Mouse (Mus musculus) lung, embryonic 16.5 days (tissue): ENCODE measurements around the gene Pin4. TPM values are rescaled to one million over a fixed set of nuclear protein-coding genes. Genes with fewer than 3 reads are reported as not detected.

Experiments used
- ATAC-seq: fragments of 200-750 bp; cut with Nextera tagmentation; 2 replicates; pipeline ENCODE4 v1.8.0; 2017; ENCODE audit warnings: low read depth, mild to moderate bottlenecking, moderate library complexity
- H3K27ac ChIP-seq: fragments of 300-500 bp; sonication (generic); 2 replicates; pipeline ENCODE4 v1.5.1; 2014; ENCODE audit warnings: mild to moderate bottlenecking, control low read depth, low read length
- H3K27me3 ChIP-seq: fragments of 300-500 bp; sonication (generic); 2 replicates; pipeline ENCODE4 v1.6.1; 2014; ENCODE audit warnings: low read depth, low read length, mixed read lengths; ENCODE audit not compliant: control insufficient read depth, insufficient read depth
- H3K36me3 ChIP-seq: fragments of 300-500 bp; sonication (generic); 2 replicates; pipeline ENCODE4 v1.6.1; 2014; ENCODE audit warnings: low read length; ENCODE audit not compliant: control insufficient read depth, insufficient read depth
- H3K4me1 ChIP-seq: fragments of 300-500 bp; sonication (generic); replicated peaks from 2 replicates; pipeline ENCODE4 v1.6.1; 2014; ENCODE audit warnings: low read length, mixed read lengths; ENCODE audit not compliant: control insufficient read depth, insufficient read depth
- H3K4me2 ChIP-seq: fragments of 300-500 bp; sonication (generic); 2 replicates; pipeline ENCODE4 v1.6.1; 2014; ENCODE audit warnings: low read depth, low read length, control low read depth
- H3K4me3 ChIP-seq: fragments of 300-500 bp; sonication (generic); 2 replicates; pipeline ENCODE4 v1.5.1; 2014; ENCODE audit warnings: mild to moderate bottlenecking, low read length, control low read depth
- H3K9ac ChIP-seq: fragments of 300-500 bp; sonication (generic); 2 replicates; pipeline ENCODE4 v1.6.1; 2014; ENCODE audit warnings: low read length, control low read depth
- H3K9me3 ChIP-seq: fragments of 300-500 bp; sonication (generic); 2 replicates; pipeline ENCODE4 v1.6.1; 2016; ENCODE audit warnings: low read length; ENCODE audit not compliant: control insufficient read depth
- WGBS: fragments of 180-500 bp; shearing (Covaris S2); extraction: QIAGEN DNeasy Blood & Tissue Kit; methylation state at CpG from one replicate; pipeline ENCODE4 v1.1.7; 2014; 5-methylcytosine and 5-hydroxymethylcytosine counted together
- polyA plus RNA-seq: library from polyadenylated mRNA; unstranded; fragments of >200 nt; fragmentation: Nextera tagmentation; extraction: Ambion mirVana; gene quantifications from 2 replicates; pipeline ENCODE4 v1.2.1, GENCODE M21; 2015

The Pin4 gene
- polyA plus RNA-seq, 1 experiment from 2014 or later: 66.8 TPM

- H3K27ac ChIP-seq: 0 out of 2 replicates have a peak overlapping the region, but pooled peaks have one; percentile 17
Measured at GRCm38 (mm10) chrX:102166986-102167385, 47.7 kb downstream of the Pin4 start.

GRCm38 (mm10) chrX:102169724-102170123, 50.5 kb downstream of the Pin4 start:
- 80% methylated on average over 1 of the region's 1 CpGs for WGBS

More at GRCm38 (mm10) chrX:102166986-102167385, 47.7 kb downstream of the Pin4 start:
- no peaks in the 10 kb centered on the region for H3K36me3 ChIP-seq
- no peak overlapping the region for H3K4me2 ChIP-seq
- ATAC-seq: peak; percentile 15; the same call in 1 of the 2 replicates
- H3K9me3 ChIP-seq: no peaks in the 10 kb centered on the region
- H3K27me3 ChIP-seq: no peaks in the 10 kb centered on the region
- H3K9ac ChIP-seq: 0 out of 2 replicates have a peak overlapping the region, but pooled peaks have one; percentile 8
- H3K4me1 ChIP-seq: no peaks in the 10 kb centered on the region
- H3K4me3 ChIP-seq: no peak overlapping the region
- 31% methylated on average over 6 of the region's 6 CpGs for WGBS

GRCm38 (mm10) chrX:102170135-102170534, 50.9 kb downstream of the Pin4 start:
- Histone ChIP-seq H3K36me3 (no peaks in the 10 kb centered on the region), H3K9me3 (no peaks in the 10 kb centered on the region), H3K4me3 (no peak overlapping the region), H3K9ac (no peak overlapping the region), H3K4me2 (no peak overlapping the region), H3K27ac (no peak overlapping the region), H3K27me3 (no peaks in the 10 kb centered on the region), H3K4me1 (no peaks in the 10 kb centered on the region)
- WGBS: 50% methylated on average over 3 of the region's 3 CpGs
- no peak for ATAC-seq

More at GRCm38 (mm10) chrX:102169724-102170123, 50.5 kb downstream of the Pin4 start:
- no peak for ATAC-seq
- Histone ChIP-seq H3K4me3 (no peak overlapping the region), H3K4me1 (no peaks in the 10 kb centered on the region), H3K36me3 (no peaks in the 10 kb centered on the region), H3K9me3 (no peaks in the 10 kb centered on the region), H3K9ac (no peak overlapping the region), H3K27me3 (no peaks in the 10 kb centered on the region), H3K27ac (no peak overlapping the region), H3K4me2 (no peak overlapping the region)

GRCm38 (mm10) chrX:102170900-102171299, 51.7 kb downstream of the Pin4 start:
- Histone ChIP-seq H3K27me3 (no peaks in the 10 kb centered on the region), H3K27ac (no peak overlapping the region), H3K9ac (no peak overlapping the region), H3K9me3 (no peaks in the 10 kb centered on the region), H3K4me1 (no peaks in the 10 kb centered on the region), H3K4me2 (no peak overlapping the region), H3K4me3 (no peak overlapping the region), H3K36me3 (no peaks in the 10 kb centered on the region)
- ATAC-seq: no peak
- WGBS: 39% methylated on average over 3 of the region's 3 CpGs

- no peak overlapping the region for H3K9ac ChIP-seq
- no peak overlapping the region for H3K27ac ChIP-seq
- H3K4me3 ChIP-seq: no peak overlapping the region
- WGBS: 51% methylated on average over 5 of the region's 5 CpGs
- no peaks in the 10 kb centered on the region for H3K36me3 ChIP-seq
- H3K4me2 ChIP-seq: no peak overlapping the region
- no peaks in the 10 kb centered on the region for H3K4me1 ChIP-seq
- no peaks in the 10 kb centered on the region for H3K9me3 ChIP-seq
- ATAC-seq: peak; percentile 82
- no peaks in the 10 kb centered on the region for H3K27me3 ChIP-seq
Measured at GRCm38 (mm10) chrX:102175538-102176287, 56.5 kb downstream of the Pin4 start.

Other genes with a start within 250 kb of the Pin4 start
- 1.8 and 2.9 TPM in 2 replicates for gene Rtl5, start 48.1 kb upstream of the Pin4 start, polyA plus RNA-seq
- 15.7 and 16.8 TPM in 2 replicates for gene Ercc6l, start 37.6 kb downstream of the Pin4 start, polyA plus RNA-seq
- gene Rps4x, start 69.9 kb downstream of the Pin4 start, polyA plus RNA-seq: 780 and 798 TPM in 2 replicates
- gene Cited1, start 132.7 kb downstream of the Pin4 start, polyA plus RNA-seq: 17.8 and 18.8 TPM in 2 replicates